Mouse (Mus musculus): ENCODE results near the gene Dctn3.
"Not testable (repeated sequence)": the region's sequence is repeated elsewhere in the genome, so short reads cannot be mapped to it uniquely, and the experiment has no call there.

GRCm38 (mm10) chr4:41684131-41684930 lies 38.6 kb downstream of the Dctn3 start:
- TF ChIP-seq POLR2A (IDR thresholded peaks at IDR 0.05; ENCODE audit: borderline replicate concordance, insufficient read depth, low read length); CTCF (IDR thresholded peaks at IDR 0.05; ENCODE audit: borderline replicate concordance, insufficient read depth, low read depth, low read length): not testable (repeated sequence)
